Mouse (Mus musculus) ES-Bruce4 (cell line): Measurements from ENCODE around the gene 5530401A14Rik. TPM values are rescaled to one million over a fixed set of nuclear protein-coding genes. Genes with fewer than 3 reads are reported as not detected.

Experiments used
- H3K27ac ChIP-seq: 2 replicates; pipeline ENCODE4 v1.5.1; 2012; ENCODE audit warnings: low read length, inconsistent platforms; ENCODE audit not compliant: insufficient read depth
- H3K27me3 ChIP-seq: 2 replicates; pipeline ENCODE4 v1.6.1; 2012; ENCODE audit warnings: mild to moderate bottlenecking, low read length, inconsistent platforms; ENCODE audit not compliant: control insufficient read depth, poor library complexity, insufficient read depth, severe bottlenecking
- H3K36me3 ChIP-seq: 2 replicates; pipeline ENCODE4 v1.6.1; 2012; ENCODE audit warnings: inconsistent platforms, mild to moderate bottlenecking, low read length, moderate library complexity; ENCODE audit not compliant: control insufficient read depth, poor library complexity, insufficient read depth, severe bottlenecking
- H3K4me1 ChIP-seq: one replicate; pipeline ENCODE4 v1.8.1; 2011; ENCODE audit warnings: low read length; ENCODE audit not compliant: control insufficient read depth, insufficient read depth
- H3K4me3 ChIP-seq: 2 replicates; pipeline ENCODE4 v1.5.1; 2011; ENCODE audit warnings: low read depth, mild to moderate bottlenecking, low read length
- H3K9ac ChIP-seq: 2 replicates; pipeline ENCODE4 v1.6.1; 2012; ENCODE audit warnings: low read depth, mild to moderate bottlenecking, inconsistent platforms; ENCODE audit not compliant: poor library complexity, severe bottlenecking
- H3K9me3 ChIP-seq: replicated peaks from 2 replicates; pipeline ENCODE4 v1.6.1; 2012; ENCODE audit warnings: mild to moderate bottlenecking, low read length, inconsistent platforms; ENCODE audit not compliant: control insufficient read depth, poor library complexity, insufficient read depth, severe bottlenecking
- CTCF ChIP-seq: IDR thresholded peaks from one replicate; pipeline ENCODE4 v1.8.1; 2011; ENCODE audit warnings: low read depth, low read length
- EP300 ChIP-seq: IDR thresholded peaks from 2 replicates; pipeline ENCODE4 v1.6.1; 2011; ENCODE audit warnings: low read depth, low read length; ENCODE audit not compliant: insufficient read depth
- POLR2A ChIP-seq: IDR thresholded peaks from one replicate; pipeline ENCODE4 v1.8.1; 2011; ENCODE audit warnings: low read length; ENCODE audit not compliant: insufficient read depth
- polyA plus RNA-seq: library from polyadenylated mRNA; stranded (reverse); fragments of >200 nt; gene quantifications from 2 replicates; pipeline ENCODE4 v1.2.4, GENCODE M21; 2011; ENCODE audit warnings: low read depth; ENCODE audit not compliant: missing spikeins, insufficient read depth, insufficient read length

5530401A14Rik gene
- polyA plus RNA-seq, result not detected in 2 replicates

DNA sequence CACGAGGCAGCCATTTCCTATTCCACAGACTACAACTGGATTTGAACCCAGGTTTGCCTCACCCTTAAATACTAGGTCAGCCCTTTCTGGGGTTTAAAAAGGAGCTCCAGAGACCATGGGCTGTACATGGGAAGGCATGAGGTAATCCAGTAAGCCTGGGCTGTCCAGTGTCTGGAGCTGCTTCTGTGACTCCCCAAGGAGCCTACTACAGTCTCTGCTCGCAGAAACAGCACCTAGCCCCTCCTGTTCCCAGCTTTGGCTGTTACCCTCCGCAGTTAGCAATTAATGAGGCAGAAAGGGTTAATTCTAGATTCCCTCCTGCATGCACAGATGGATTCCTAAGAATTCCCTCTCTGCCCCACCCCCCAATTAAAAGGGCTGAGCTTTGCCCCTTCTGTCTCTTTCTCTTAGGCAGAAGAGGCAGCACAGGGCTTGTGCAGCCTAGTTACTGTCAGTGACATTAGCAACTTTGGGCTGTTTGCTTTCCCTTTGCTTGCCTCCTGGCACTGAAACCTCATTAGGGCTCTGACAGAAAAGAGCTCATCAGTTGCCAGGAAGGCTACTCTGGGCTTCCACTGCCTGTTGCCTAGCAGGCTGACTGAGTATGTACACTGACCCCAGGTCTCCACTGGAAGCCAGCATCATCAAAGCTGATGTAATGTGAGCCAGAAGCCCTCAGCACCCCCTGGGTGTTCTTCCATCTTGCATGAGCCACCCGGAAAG, at the start of gene 5530401A14Rik:
Gene 5530401A14Rik, plus strand, starts transcription at position 424 of the 723 bp plus-strand sequence.
- H3K27ac ChIP-seq, result no peak within 1 kb of the TSS
- no peaks in the 10 kb centered on the region for H3K9me3 ChIP-seq
- no peak for TF ChIP-seq POLR2A
- no peak for TF ChIP-seq CTCF
- TF ChIP-seq EP300, result no peak
- H3K4me1 ChIP-seq, result no peaks in the 10 kb centered on the region
- no peaks in the 10 kb centered on the region for H3K36me3 ChIP-seq
- no peak within 1 kb of the TSS for H3K4me3 ChIP-seq
- H3K27me3 ChIP-seq, result no peaks in the 10 kb centered on the region
- H3K9ac ChIP-seq, result no peak within 1 kb of the TSS

DNA sequence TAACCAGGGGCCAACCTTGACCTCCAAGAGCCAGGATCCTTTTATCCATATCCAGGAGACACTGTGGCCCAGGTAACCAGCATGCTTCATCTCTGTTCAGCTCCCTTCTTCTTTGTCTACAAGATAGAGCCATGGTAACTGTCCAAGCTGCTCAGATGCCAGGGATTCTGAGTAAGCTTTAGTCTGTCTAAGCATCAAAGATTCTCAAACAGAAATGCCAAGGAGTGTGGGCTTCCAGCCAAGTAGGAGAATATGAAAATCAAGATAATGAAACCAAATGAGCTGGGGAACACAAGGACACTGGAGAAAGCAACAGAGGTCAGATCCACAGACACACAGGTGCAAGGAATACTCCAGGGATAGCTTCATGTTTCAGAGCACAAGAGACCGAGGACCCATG, 45.7 kb upstream of the 5530401A14Rik start:
- H3K36me3 ChIP-seq, result no peaks in the 10 kb centered on the region
- no peaks in the 10 kb centered on the region for H3K27me3 ChIP-seq
- no peak overlapping the region for H3K27ac ChIP-seq
- H3K4me3 ChIP-seq, result no peak overlapping the region
- H3K9ac ChIP-seq, result no peak overlapping the region
- H3K4me1 ChIP-seq, result no peaks in the 10 kb centered on the region
- TF ChIP-seq EP300 (no peak), POLR2A (no peak), CTCF (no peak)
- peaks cover 5% of the 10 kb centered on the region; the same call in 1 of the 2 replicates for H3K9me3 ChIP-seq

DNA sequence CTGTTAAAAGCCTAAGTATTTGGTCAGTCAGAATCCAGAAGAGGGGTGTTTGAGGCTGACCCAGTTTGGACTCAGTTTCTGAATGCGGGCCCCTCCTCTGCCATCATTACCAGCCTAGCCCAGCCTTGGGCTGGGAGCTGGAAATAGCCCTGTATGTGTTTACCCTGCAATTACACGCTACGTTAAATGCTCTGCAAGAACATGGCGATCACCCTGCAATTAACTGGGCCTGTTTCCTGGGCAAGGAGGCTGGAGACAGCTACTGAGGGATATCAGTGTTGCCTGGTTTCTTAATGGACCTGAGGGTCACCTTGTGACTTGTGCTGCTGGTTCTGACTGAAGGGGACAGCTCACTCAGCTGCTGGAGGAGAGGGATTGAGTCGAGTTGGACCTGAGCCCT, 43.9 kb upstream of the 5530401A14Rik start:
- Histone ChIP-seq H3K27me3 (no peaks in the 10 kb centered on the region), H3K27ac (no peak overlapping the region), H3K9ac (no peak overlapping the region), H3K4me3 (no peak overlapping the region), H3K36me3 (no peaks in the 10 kb centered on the region), H3K4me1 (no peaks in the 10 kb centered on the region), H3K9me3 (no peaks in the 10 kb centered on the region)
- no peak for TF ChIP-seq POLR2A
- TF ChIP-seq EP300, result no peak
- TF ChIP-seq CTCF, result no peak

GRCm38 (mm10) chr11:81832381-81832780, 28.1 kb upstream of the 5530401A14Rik start:
- Histone ChIP-seq H3K27me3 (no peaks in the 10 kb centered on the region), H3K36me3 (no peaks in the 10 kb centered on the region), H3K4me3 (no peak overlapping the region), H3K27ac (peak overlapping the region; percentile 30; the same call in 1 of the 2 replicates), H3K4me1 (peaks cover 4% of the 10 kb centered on the region), H3K9ac (no peak overlapping the region), H3K9me3 (no peaks in the 10 kb centered on the region)
- TF ChIP-seq POLR2A, result no peak
- no peak for TF ChIP-seq EP300
- TF ChIP-seq CTCF, result no peak

DNA sequence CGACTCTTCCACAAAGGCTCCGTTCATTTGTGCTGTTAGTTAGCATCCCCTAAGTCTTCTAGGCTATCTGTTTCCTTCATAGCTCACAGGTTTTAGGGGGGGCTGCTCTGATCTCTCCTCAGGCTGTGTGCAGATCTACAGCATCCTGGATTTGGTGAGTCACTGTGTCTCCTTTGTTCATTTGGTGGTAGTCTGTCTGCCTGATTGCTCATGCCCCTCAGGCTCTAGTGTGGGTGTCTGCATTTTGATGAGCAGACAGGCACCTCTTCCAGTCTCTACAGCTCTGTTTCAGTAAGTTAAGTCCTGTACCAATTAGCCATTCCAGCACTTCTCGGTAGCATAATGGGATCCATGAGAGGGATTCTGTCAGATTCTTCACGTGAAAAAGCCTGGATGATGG, 22.0 kb upstream of the 5530401A14Rik start:
- H3K4me1 ChIP-seq, result no peaks in the 10 kb centered on the region
- H3K36me3 ChIP-seq, result no peaks in the 10 kb centered on the region
- no peaks in the 10 kb centered on the region for H3K9me3 ChIP-seq
- TF ChIP-seq EP300, result no peak
- TF ChIP-seq POLR2A, result no peak
- no peak for TF ChIP-seq CTCF
- H3K4me3 ChIP-seq, result no peak overlapping the region
- H3K9ac ChIP-seq, result no peak overlapping the region
- no peak overlapping the region for H3K27ac ChIP-seq
- no peaks in the 10 kb centered on the region for H3K27me3 ChIP-seq

- Histone ChIP-seq H3K36me3 (no peaks in the 10 kb centered on the region), H3K9me3 (no peaks in the 10 kb centered on the region), H3K27ac (no peak overlapping the region), H3K4me3 (no peak overlapping the region), H3K27me3 (no peaks in the 10 kb centered on the region), H3K9ac (no peak overlapping the region), H3K4me1 (no peaks in the 10 kb centered on the region)
- TF ChIP-seq EP300 (no peak), CTCF (no peak), POLR2A (no peak)
Measured at GRCm38 (mm10) chr11:81841001-81841400, 19.5 kb upstream of the 5530401A14Rik start.
